In genomic region chr1:140660751-140661403, GRCm38 (mm10) we compare ENCODE assay signal across 7 mouse cellular contexts.
DNase-seq lines count a peak whose midpoint lies in the region; ATAC-seq and TF ChIP-seq lines count a peak whose summit lies in the region.

No protein-coding gene starts in this region.

- no peaks in the 10 kb centered on the region for H3K27me3 ChIP-seq in kidney, postnatal 0 days (ENCODE audit: insufficient read depth, low read length)
- H3K27me3 ChIP-seq in embryonic facial prominence, embryonic 13.5 days = no peaks in the 10 kb centered on the region
- H3K27me3 ChIP-seq in midbrain, embryonic 12.5 days = no peaks in the 10 kb centered on the region
- H3K27me3 ChIP-seq in thymus, adult 2 months (ENCODE audit: control insufficient read depth, insufficient read depth, low read length) = no peaks in the 10 kb centered on the region

- 41% methylated on average over 12 of the region's 12 CpGs for WGBS in kidney, postnatal 0 days
- 49% methylated on average over 12 of the region's 12 CpGs for WGBS in embryonic facial prominence, embryonic 13.5 days
- WGBS in midbrain, embryonic 12.5 days = 61% methylated on average over 12 of the region's 12 CpGs
- 64% methylated on average over 12 of the region's 12 CpGs for WGBS in thymus, adult 2 months

- no peak for ATAC-seq in kidney, postnatal 0 days (replicated peaks; ENCODE audit: low FRiP score, low read depth)
- no peak for ATAC-seq in embryonic facial prominence, embryonic 13.5 days (ENCODE audit: insufficient number of reproducible peaks, insufficient read depth, low FRiP score, low TSS enrichment, low read depth)
- peak; percentile 31; the same call in 1 of the 2 replicates for ATAC-seq in midbrain, embryonic 12.5 days (ENCODE audit: low FRiP score, low read depth)
- no peak for ATAC-seq in granulocyte monocyte progenitor cell, adult 5-6 weeks (replicated peaks; ENCODE audit: poor library complexity, severe bottlenecking)

- H3K9ac ChIP-seq in kidney, postnatal 0 days (ENCODE audit: low read depth, low read length) = no peak overlapping the region
- H3K9ac ChIP-seq in embryonic facial prominence, embryonic 13.5 days = no peak overlapping the region
- H3K9ac ChIP-seq in midbrain, embryonic 12.5 days (replicated peaks) = no peak overlapping the region

- H3K36me3 ChIP-seq in kidney, postnatal 0 days (ENCODE audit: insufficient read depth, low read length) = no peaks in the 10 kb centered on the region
- no peaks in the 10 kb centered on the region for H3K36me3 ChIP-seq in embryonic facial prominence, embryonic 13.5 days
- H3K36me3 ChIP-seq in midbrain, embryonic 12.5 days = no peaks in the 10 kb centered on the region
- no peaks in the 10 kb centered on the region for H3K36me3 ChIP-seq in thymus, adult 2 months (ENCODE audit: control insufficient read depth, insufficient read depth, low read length)

- no peaks in the 10 kb centered on the region for H3K9me3 ChIP-seq in kidney, postnatal 0 days (replicated peaks; ENCODE audit: low read length)
- H3K9me3 ChIP-seq in embryonic facial prominence, embryonic 13.5 days = no peaks in the 10 kb centered on the region
- no peaks in the 10 kb centered on the region for H3K9me3 ChIP-seq in midbrain, embryonic 12.5 days

- H3K4me1 ChIP-seq in kidney, postnatal 0 days (replicated peaks; ENCODE audit: insufficient read depth, low read length) = no peaks in the 10 kb centered on the region
- no peaks in the 10 kb centered on the region for H3K4me1 ChIP-seq in embryonic facial prominence, embryonic 13.5 days
- no peaks in the 10 kb centered on the region for H3K4me1 ChIP-seq in midbrain, embryonic 12.5 days
- no peaks in the 10 kb centered on the region for H3K4me1 ChIP-seq in thymus, adult 2 months (replicated peaks; ENCODE audit: control insufficient read depth, insufficient read depth, low read length)

- no peak for TF ChIP-seq CTCF in kidney, postnatal 0 days (IDR thresholded peaks at IDR 0.05; ENCODE audit: low read depth)
- TF ChIP-seq CTCF in thymus, adult 2 months (IDR thresholded peaks at IDR 0.05; ENCODE audit: borderline replicate concordance, control insufficient read depth, extremely low read depth, insufficient read depth, low read length, poor library complexity) = no peak

- no peak for TF ChIP-seq POLR2A in thymus, adult 2 months (IDR thresholded peaks at IDR 0.05; ENCODE audit: control insufficient read depth, extremely low read depth, insufficient read depth, low read length, poor library complexity)

- no peak overlapping the region; the same call in 1 of the 2 replicates for H3K27ac ChIP-seq in kidney, postnatal 0 days
- no peak overlapping the region for H3K27ac ChIP-seq in embryonic facial prominence, embryonic 13.5 days
- H3K27ac ChIP-seq in midbrain, embryonic 12.5 days (replicated peaks) = no peak overlapping the region
- no peak overlapping the region for H3K27ac ChIP-seq in thymus, adult 2 months (ENCODE audit: control insufficient read depth, insufficient read depth, low read length)

- H3K4me3 ChIP-seq in kidney, postnatal 0 days (replicated peaks; ENCODE audit: low read depth, low read length) = no peak overlapping the region
- H3K4me3 ChIP-seq in embryonic facial prominence, embryonic 13.5 days = 0 out of 2 replicates have a peak overlapping the region, but pooled peaks have one; percentile 7
- no peak overlapping the region for H3K4me3 ChIP-seq in midbrain, embryonic 12.5 days
- no peak overlapping the region for H3K4me3 ChIP-seq in thymus, adult 2 months (ENCODE audit: control insufficient read depth, insufficient read depth, low read length)

- DNase-seq in kidney, postnatal 0 days (ENCODE audit: low spot score) = no peak
- no peak for DNase-seq in kidney, adult 9 months
- DNase-seq in brain, adult 2 months (ENCODE audit: low read depth, low spot score) = peak; percentile 21
- DNase-seq in thymus, adult 2 months = no peak

- H3K4me2 ChIP-seq in kidney, postnatal 0 days (ENCODE audit: low read length) = peak overlapping the region; percentile 23; the same call in 1 of the 2 replicates
- H3K4me2 ChIP-seq in embryonic facial prominence, embryonic 13.5 days = peak overlapping the region; percentile 36
- peak overlapping the region; percentile 38 for H3K4me2 ChIP-seq in midbrain, embryonic 12.5 days (replicated peaks)
